Mouse (Mus musculus) adrenal gland, adult 2 months (tissue): ENCODE results near the gene Lxn. TPM values are rescaled to one million over a fixed set of nuclear protein-coding genes. Genes with fewer than 3 reads are reported as not detected.

Source experiments
- DNase-seq: peaks from one replicate; pipeline ENCODE4 v3.0.0; 2021
- long read RNA-seq: library from polyadenylated mRNA; stranded (forward); transcript quantifications from one replicate; pipeline ENCODE4 v2.0.0, GENCODE M21; 2021
- polyA plus RNA-seq: library from polyadenylated mRNA; depleted of rRNA; stranded (reverse); fragments of >200 nt; gene quantifications from 2 replicates; pipeline ENCODE4 v1.2.3, GENCODE M21; 2012; rRNA removed
- total RNA-seq, 2 experiments: library from RNA; stranded (reverse); gene quantifications; 2 replicates each; pipeline ENCODE4 v1.2.3; 2021

The Lxn gene
- 10 to 100 TPM in 1 of 2 experiments, 1 to 10 TPM in 1; 7.3 to 16.3 TPM for total RNA-seq
- 52.1 and 66.8 TPM in 2 replicates for polyA plus RNA-seq
- long read RNA-seq, transcript Lxn-201 (6 exons, 1,112 nt): major isoform, 5 of 5 reads
- long read RNA-seq, partial matches to known transcripts: 0 of 5 reads
- long read RNA-seq, other reads (novel, unspliced or antisense): 0 of 5 reads

- peak; percentile 86 for DNase-seq
These were observed at the start of gene Lxn for GRCm38 (mm10) chr3:67463450-67464372. TSS of gene Lxn (minus strand) at chr3:67463926.

GRCm38 (mm10) chr3:67512807-67513206 is 49.1 kb upstream of the Lxn start:
- peak; percentile 65 for DNase-seq

GRCm38 (mm10) chr3:67508216-67508892 is 44.6 kb upstream of the Lxn start:
- no peak for DNase-seq

GRCm38 (mm10) chr3:67505286-67505685 is 41.6 kb upstream of the Lxn start:
- DNase-seq: no peak

GRCm38 (mm10) chr3:67503878-67504277 is 40.2 kb upstream of the Lxn start:
- DNase-seq: no peak

GRCm38 (mm10) chr3:67499406-67499791 is 35.7 kb upstream of the Lxn start:
- no peak for DNase-seq

- no peak for DNase-seq
These were observed 35.2 kb upstream of the Lxn start for GRCm38 (mm10) chr3:67498773-67499405.

GRCm38 (mm10) chr3:67497998-67498397 is 34.3 kb upstream of the Lxn start:
- no peak for DNase-seq

GRCm38 (mm10) chr3:67496310-67496709 is 32.6 kb upstream of the Lxn start:
- DNase-seq: no peak

- no peak for DNase-seq
These were observed 29.4 kb upstream of the Lxn start for GRCm38 (mm10) chr3:67493132-67493531.

GRCm38 (mm10) chr3:67492086-67492869 is 28.6 kb upstream of the Lxn start:
- no peak for DNase-seq

- DNase-seq: peak; percentile 34
These were observed 26.4 kb upstream of the Lxn start for GRCm38 (mm10) chr3:67490156-67490555.

GRCm38 (mm10) chr3:67485233-67485632 is 21.5 kb upstream of the Lxn start:
- no peak for DNase-seq

- DNase-seq: no peak
These were observed 18.7 kb upstream of the Lxn start for GRCm38 (mm10) chr3:67482400-67482799.

GRCm38 (mm10) chr3:67479806-67480205 is 16.1 kb upstream of the Lxn start:
- DNase-seq: no peak

GRCm38 (mm10) chr3:67473438-67473837 is 9.7 kb upstream of the Lxn start:
- no peak for DNase-seq

- no peak for DNase-seq
These were observed 7.8 kb upstream of the Lxn start for GRCm38 (mm10) chr3:67471408-67472127.

GRCm38 (mm10) chr3:67467281-67467680 is 3.6 kb upstream of the Lxn start:
- peak; percentile 45 for DNase-seq

GRCm38 (mm10) chr3:67466576-67466975 is 2.9 kb upstream of the Lxn start:
- no peak for DNase-seq

GRCm38 (mm10) chr3:67463001-67463400 is 725 bp downstream of the Lxn start:
- peak; percentile 15 for DNase-seq

GRCm38 (mm10) chr3:67462578-67462977 is 1.1 kb downstream of the Lxn start:
- DNase-seq: no peak
